Mouse (Mus musculus): Measurements from ENCODE around the gene Lcn9. TPM values are rescaled to one million over a fixed set of nuclear protein-coding genes. Genes with fewer than 3 reads are reported as not detected.
"Not testable (repeated sequence)": the region's sequence is repeated elsewhere in the genome, so short reads cannot be mapped to it uniquely, and the experiment has no call there.

Gene Lcn9
- total RNA-seq (2021): not detected
- long read RNA-seq: 0 reads

- DNase-seq (ENCODE audit: low spot score in 2 of 2): peak in 1 of 2 experiments; percentile 24
Observed at GRCm38 (mm10) chr2:25822806-25823205, at the start of gene Lcn9. Gene Lcn9, plus strand, starts transcription at chr2:25823153.

- no peak for DNase-seq (ENCODE audit: low spot score in 2 of 2)
Observed at GRCm38 (mm10) chr2:25773507-25773906, 49.4 kb upstream of the Lcn9 start.

GRCm38 (mm10) chr2:25774640-25775039 is 48.3 kb upstream of the Lcn9 start:
- no peak for DNase-seq (ENCODE audit: low spot score in 2 of 2)

- DNase-seq (ENCODE audit: low spot score in 2 of 2): no peak
Observed at GRCm38 (mm10) chr2:25775991-25776390, 47.0 kb upstream of the Lcn9 start.

- DNase-seq (ENCODE audit: low spot score in 2 of 2): no peak
Observed at GRCm38 (mm10) chr2:25776717-25777116, 46.2 kb upstream of the Lcn9 start, which contains the start of gene Lcn11. Gene Lcn11, plus strand, starts transcription at chr2:25777017.

- DNase-seq (ENCODE audit: low spot score in 2 of 2): no peak
Observed at GRCm38 (mm10) chr2:25779076-25779475, 43.9 kb upstream of the Lcn9 start.

- no peak for DNase-seq (ENCODE audit: low spot score in 2 of 2)
Observed at GRCm38 (mm10) chr2:25780921-25781320, 42.0 kb upstream of the Lcn9 start.

- DNase-seq (ENCODE audit: low spot score in 2 of 2): no peak
Observed at GRCm38 (mm10) chr2:25781957-25782356, 41.0 kb upstream of the Lcn9 start, which contains the start of gene Gm13539. Gene Gm13539, plus strand, starts transcription at chr2:25782257.

GRCm38 (mm10) chr2:25785573-25786322 is 37.2 kb upstream of the Lcn9 start:
- DNase-seq (ENCODE audit: low spot score in 2 of 2): no peak

GRCm38 (mm10) chr2:25789092-25789491 is 33.9 kb upstream of the Lcn9 start:
- DNase-seq (ENCODE audit: low spot score in 2 of 2): no peak

- DNase-seq (ENCODE audit: low spot score in 2 of 2): no peak
Observed at GRCm38 (mm10) chr2:25797635-25798034, 25.3 kb upstream of the Lcn9 start.

- no peak for DNase-seq (ENCODE audit: low spot score in 2 of 2)
Observed at GRCm38 (mm10) chr2:25798065-25798464, 24.9 kb upstream of the Lcn9 start.

GRCm38 (mm10) chr2:25811711-25812110 is 11.2 kb upstream of the Lcn9 start:
- DNase-seq (ENCODE audit: low spot score in 2 of 2): no peak

GRCm38 (mm10) chr2:25813364-25813763 is 9.6 kb upstream of the Lcn9 start:
- no peak for DNase-seq (ENCODE audit: low spot score in 2 of 2)

GRCm38 (mm10) chr2:25815748-25816147 is 7.2 kb upstream of the Lcn9 start, which contains the start of gene Glt6d1:
Gene Glt6d1, minus strand, starts transcription at chr2:25815848.
- not testable (repeated sequence) for DNase-seq (ENCODE audit: low spot score in 2 of 2)

- DNase-seq (ENCODE audit: low spot score in 2 of 2): no peak
Observed at GRCm38 (mm10) chr2:25824751-25825150, 1.8 kb downstream of the Lcn9 start.

GRCm38 (mm10) chr2:25828344-25828947 is 5.5 kb downstream of the Lcn9 start:
- no peak for DNase-seq (ENCODE audit: low spot score in 2 of 2)

GRCm38 (mm10) chr2:25830786-25831185 is 7.8 kb downstream of the Lcn9 start:
- DNase-seq (ENCODE audit: low spot score in 2 of 2): no peak

- DNase-seq (ENCODE audit: low spot score in 2 of 2): peak; percentile 87 to 91
Observed at GRCm38 (mm10) chr2:25836291-25836690, 13.3 kb downstream of the Lcn9 start.

- no peak for DNase-seq (ENCODE audit: low spot score in 2 of 2)
Observed at GRCm38 (mm10) chr2:25842161-25842560, 19.2 kb downstream of the Lcn9 start.

- peak; percentile 43 to 49 for DNase-seq (ENCODE audit: low spot score in 2 of 2)
Observed at GRCm38 (mm10) chr2:25842758-25843157, 19.8 kb downstream of the Lcn9 start.

GRCm38 (mm10) chr2:25844097-25844496 is 21.1 kb downstream of the Lcn9 start:
- no peak for DNase-seq (ENCODE audit: low spot score in 2 of 2)

GRCm38 (mm10) chr2:25846516-25846915 is 23.6 kb downstream of the Lcn9 start:
- DNase-seq (ENCODE audit: low spot score in 2 of 2): no peak

Measured in layer of hippocampus, postnatal 10 days (tissue).